Mouse (Mus musculus): ENCODE data around the gene Peak1. TPM values are rescaled to one million over a fixed set of nuclear protein-coding genes. Genes with fewer than 3 reads are reported as not detected.

Peak1 gene
- polyA plus RNA-seq, 1 experiment from 2014 or later, result 9.0 TPM

- Histone ChIP-seq H3K9me3 (no peaks in the 10 kb centered on the region), H3K4me1 (peaks cover 11% of the 10 kb centered on the region), H3K27ac (no peak overlapping the region), H3K4me3 (no peak overlapping the region), H3K27me3 (no peaks in the 10 kb centered on the region), H3K9ac (no peak overlapping the region), H3K4me2 (no peak overlapping the region), H3K36me3 (no peaks in the 10 kb centered on the region)
- whole genome bisulfite sequencing, result 54% methylated on average over 1 of the region's 1 CpGs
- no peak for ATAC-seq (ENCODE audit: insufficient number of reproducible peaks, insufficient read depth, low FRiP score, low TSS enrichment, low read depth)
These were observed 5.2 kb downstream of the Peak1 start for GRCm38 (mm10) chr9:56412716-56413115.

GRCm38 (mm10) chr9:56409928-56410327 lies 7.9 kb downstream of the Peak1 start:
- no peaks in the 10 kb centered on the region for H3K27me3 ChIP-seq
- no peaks in the 10 kb centered on the region for H3K9me3 ChIP-seq
- no peak overlapping the region for H3K4me3 ChIP-seq
- H3K36me3 ChIP-seq, result no peaks in the 10 kb centered on the region
- H3K4me2 ChIP-seq, result no peak overlapping the region
- H3K9ac ChIP-seq, result no peak overlapping the region
- peaks cover 5% of the 10 kb centered on the region; the same call in 1 of the 2 replicates for H3K4me1 ChIP-seq
- WGBS, result 74% methylated on average over 2 of the region's 2 CpGs
- no peak overlapping the region for H3K27ac ChIP-seq
- ATAC-seq (ENCODE audit: insufficient number of reproducible peaks, insufficient read depth, low FRiP score, low TSS enrichment, low read depth), result no peak

GRCm38 (mm10) chr9:56404619-56405018 lies 13.2 kb downstream of the Peak1 start:
- H3K9me3 ChIP-seq, result no peaks in the 10 kb centered on the region
- no peak overlapping the region for H3K4me2 ChIP-seq
- no peaks in the 10 kb centered on the region for H3K36me3 ChIP-seq
- no peak overlapping the region for H3K9ac ChIP-seq
- H3K4me3 ChIP-seq, result no peak overlapping the region
- no peak for ATAC-seq (ENCODE audit: insufficient number of reproducible peaks, insufficient read depth, low FRiP score, low TSS enrichment, low read depth)
- WGBS, result 74% methylated on average over 4 of the region's 4 CpGs
- H3K4me1 ChIP-seq, result peaks cover 8% of the 10 kb centered on the region; the same call in 1 of the 2 replicates
- H3K27ac ChIP-seq, result no peak overlapping the region
- no peaks in the 10 kb centered on the region for H3K27me3 ChIP-seq

- H3K4me1 ChIP-seq, result no peaks in the 10 kb centered on the region
- WGBS, result 14% methylated on average over 1 of the region's 1 CpGs
- ATAC-seq (ENCODE audit: insufficient number of reproducible peaks, insufficient read depth, low FRiP score, low TSS enrichment, low read depth), result no peak
- H3K9me3 ChIP-seq, result no peaks in the 10 kb centered on the region
- H3K9ac ChIP-seq, result no peak overlapping the region
- H3K4me2 ChIP-seq, result no peak overlapping the region
- no peak overlapping the region for H3K4me3 ChIP-seq
- peak overlapping the region; percentile 39 for H3K27ac ChIP-seq
- no peaks in the 10 kb centered on the region for H3K36me3 ChIP-seq
- H3K27me3 ChIP-seq, result no peaks in the 10 kb centered on the region
These were observed 21.6 kb downstream of the Peak1 start for GRCm38 (mm10) chr9:56396306-56396705.

GRCm38 (mm10) chr9:56392857-56393256 lies 25.0 kb downstream of the Peak1 start:
- Histone ChIP-seq H3K4me1 (no peaks in the 10 kb centered on the region), H3K4me2 (no peak overlapping the region), H3K9ac (no peak overlapping the region), H3K27me3 (no peaks in the 10 kb centered on the region), H3K4me3 (no peak overlapping the region), H3K9me3 (no peaks in the 10 kb centered on the region), H3K36me3 (no peaks in the 10 kb centered on the region), H3K27ac (no peak overlapping the region)
- 84% methylated on average over 3 of the region's 3 CpGs for WGBS
- ATAC-seq (ENCODE audit: insufficient number of reproducible peaks, insufficient read depth, low FRiP score, low TSS enrichment, low read depth), result no peak

- ATAC-seq (ENCODE audit: insufficient number of reproducible peaks, insufficient read depth, low FRiP score, low TSS enrichment, low read depth), result no peak
- H3K27me3 ChIP-seq, result no peaks in the 10 kb centered on the region
- H3K36me3 ChIP-seq, result no peaks in the 10 kb centered on the region
- H3K27ac ChIP-seq, result no peak overlapping the region
- no peaks in the 10 kb centered on the region for H3K9me3 ChIP-seq
- no peak overlapping the region for H3K4me2 ChIP-seq
- no peak overlapping the region for H3K9ac ChIP-seq
- no peaks in the 10 kb centered on the region for H3K4me1 ChIP-seq
- H3K4me3 ChIP-seq, result no peak overlapping the region
- 57% methylated on average over 1 of the region's 1 CpGs for WGBS
These were observed 35.1 kb downstream of the Peak1 start for GRCm38 (mm10) chr9:56382786-56383185.

GRCm38 (mm10) chr9:56374401-56374800 lies 43.5 kb downstream of the Peak1 start:
- Histone ChIP-seq H3K36me3 (0 out of 2 replicates have a peak, but pooled peaks cover 3% of the 10 kb centered on the region), H3K4me1 (no peaks in the 10 kb centered on the region), H3K4me3 (no peak overlapping the region), H3K4me2 (no peak overlapping the region), H3K27ac (no peak overlapping the region), H3K27me3 (no peaks in the 10 kb centered on the region), H3K9me3 (no peaks in the 10 kb centered on the region), H3K9ac (no peak overlapping the region)
- no peak for ATAC-seq (ENCODE audit: insufficient number of reproducible peaks, insufficient read depth, low FRiP score, low TSS enrichment, low read depth)
- 71% methylated on average over 4 of the region's 4 CpGs for WGBS

- H3K4me3 ChIP-seq, result no peak overlapping the region
- 72% methylated on average over 5 of the region's 5 CpGs for WGBS
- H3K27me3 ChIP-seq, result no peaks in the 10 kb centered on the region
- H3K9me3 ChIP-seq, result no peaks in the 10 kb centered on the region
- 0 out of 2 replicates have a peak, but pooled peaks cover 3% of the 10 kb centered on the region for H3K36me3 ChIP-seq
- H3K4me2 ChIP-seq, result no peak overlapping the region
- no peak overlapping the region for H3K9ac ChIP-seq
- ATAC-seq (ENCODE audit: insufficient number of reproducible peaks, insufficient read depth, low FRiP score, low TSS enrichment, low read depth), result no peak
- H3K4me1 ChIP-seq, result no peaks in the 10 kb centered on the region
- H3K27ac ChIP-seq, result no peak overlapping the region
These were observed 47.2 kb downstream of the Peak1 start for GRCm38 (mm10) chr9:56370710-56371109.

- no peak overlapping the region for H3K4me3 ChIP-seq
- no peak overlapping the region for H3K9ac ChIP-seq
- H3K27ac ChIP-seq, result no peak overlapping the region
- no peak overlapping the region for H3K4me2 ChIP-seq
- H3K27me3 ChIP-seq, result no peaks in the 10 kb centered on the region
- 51% methylated on average over 3 of the region's 3 CpGs for WGBS
- no peak for ATAC-seq (ENCODE audit: insufficient number of reproducible peaks, insufficient read depth, low FRiP score, low TSS enrichment, low read depth)
- H3K4me1 ChIP-seq, result no peaks in the 10 kb centered on the region
- H3K36me3 ChIP-seq, result 0 out of 2 replicates have a peak, but pooled peaks cover 3% of the 10 kb centered on the region
- no peaks in the 10 kb centered on the region for H3K9me3 ChIP-seq
These were observed 49.1 kb downstream of the Peak1 start for GRCm38 (mm10) chr9:56368814-56369213.

- no peak overlapping the region for H3K4me3 ChIP-seq
- H3K9ac ChIP-seq, result no peak overlapping the region
- no peak overlapping the region for H3K27ac ChIP-seq
- 88% methylated on average over 3 of the region's 3 CpGs for WGBS
- no peaks in the 10 kb centered on the region for H3K36me3 ChIP-seq
- H3K4me1 ChIP-seq, result no peaks in the 10 kb centered on the region
- no peaks in the 10 kb centered on the region for H3K9me3 ChIP-seq
- H3K27me3 ChIP-seq, result no peaks in the 10 kb centered on the region
- no peak overlapping the region for H3K4me2 ChIP-seq
- no peak for ATAC-seq (ENCODE audit: insufficient number of reproducible peaks, insufficient read depth, low FRiP score, low TSS enrichment, low read depth)
These were observed 54.6 kb downstream of the Peak1 start for GRCm38 (mm10) chr9:56363306-56363705.

- 74% methylated on average over 3 of the region's 3 CpGs for WGBS
- Histone ChIP-seq H3K4me3 (no peak overlapping the region), H3K27me3 (no peaks in the 10 kb centered on the region), H3K4me2 (no peak overlapping the region), H3K4me1 (no peaks in the 10 kb centered on the region), H3K27ac (no peak overlapping the region), H3K9me3 (no peaks in the 10 kb centered on the region), H3K9ac (no peak overlapping the region), H3K36me3 (no peaks in the 10 kb centered on the region)
- no peak for ATAC-seq (ENCODE audit: insufficient number of reproducible peaks, insufficient read depth, low FRiP score, low TSS enrichment, low read depth)
These were observed 58.6 kb downstream of the Peak1 start for GRCm38 (mm10) chr9:56359261-56359660.

GRCm38 (mm10) chr9:56355186-56355585 lies 62.7 kb downstream of the Peak1 start:
- no peak for ATAC-seq (ENCODE audit: insufficient number of reproducible peaks, insufficient read depth, low FRiP score, low TSS enrichment, low read depth)
- Histone ChIP-seq H3K4me3 (no peak overlapping the region), H3K27ac (no peak overlapping the region), H3K9ac (no peak overlapping the region), H3K27me3 (no peaks in the 10 kb centered on the region), H3K4me1 (no peaks in the 10 kb centered on the region), H3K36me3 (no peaks in the 10 kb centered on the region), H3K9me3 (no peaks in the 10 kb centered on the region), H3K4me2 (no peak overlapping the region)
- 89% methylated on average over 5 of the region's 5 CpGs for WGBS

- no peak overlapping the region for H3K4me3 ChIP-seq
- no peak overlapping the region for H3K9ac ChIP-seq
- WGBS, result 52% methylated on average over 6 of the region's 6 CpGs
- H3K27me3 ChIP-seq, result no peaks in the 10 kb centered on the region
- no peaks in the 10 kb centered on the region for H3K9me3 ChIP-seq
- no peak overlapping the region for H3K27ac ChIP-seq
- no peaks in the 10 kb centered on the region for H3K4me1 ChIP-seq
- no peaks in the 10 kb centered on the region for H3K36me3 ChIP-seq
- ATAC-seq (ENCODE audit: insufficient number of reproducible peaks, insufficient read depth, low FRiP score, low TSS enrichment, low read depth), result no peak
- H3K4me2 ChIP-seq, result no peak overlapping the region
These were observed 71.5 kb downstream of the Peak1 start for GRCm38 (mm10) chr9:56346321-56346720.

All from embryonic facial prominence, embryonic 13.5 days (tissue).